Mouse (Mus musculus) mature B cell (primary cell): ENCODE measurements around the gene Ppp1r3c.

Experiments
- in situ Hi-C: fragments of 300-500 bp; cut with MboI; formaldehyde crosslinking; loops from 2 replicates; pipeline ENCODE4 v1.14.3; 2019

Ppp1r3c gene

GRCm38 (mm10) chr19:36716221-36716620, 20.2 kb downstream of the Ppp1r3c start:
- in situ Hi-C loops = no loop called here

- in situ Hi-C loops = no loop called here
Measured at GRCm38 (mm10) chr19:36715591-36715990, 20.9 kb downstream of the Ppp1r3c start.

- in situ Hi-C loops = no loop called here
Measured at GRCm38 (mm10) chr19:36714492-36714891, 22.0 kb downstream of the Ppp1r3c start.

GRCm38 (mm10) chr19:36713092-36713491, 23.4 kb downstream of the Ppp1r3c start:
- in situ Hi-C loops = no loop called here

DNA sequence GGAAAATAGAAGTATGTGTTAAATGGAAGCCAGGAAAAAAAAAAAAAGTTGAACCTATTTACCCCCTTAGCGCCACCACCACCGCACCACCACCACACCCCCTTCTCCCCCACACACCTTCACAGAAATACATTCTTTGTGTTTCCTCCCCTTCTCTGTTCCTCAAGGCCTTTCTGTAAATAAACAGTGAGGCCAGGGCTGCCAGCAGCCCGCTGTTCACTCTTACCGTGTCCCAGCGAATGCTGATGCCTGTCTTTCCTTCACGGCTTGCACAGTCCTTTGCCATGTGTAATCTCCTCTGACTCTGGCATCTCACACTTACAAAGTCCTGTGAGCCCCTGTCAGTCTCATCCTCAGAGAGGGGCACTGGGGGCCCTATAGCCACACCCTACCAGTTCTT, 30.3 kb downstream of the Ppp1r3c start:
- in situ Hi-C loops = no loop called here

- in situ Hi-C loops = no loop called here
Measured at GRCm38 (mm10) chr19:36705286-36706146, 30.9 kb downstream of the Ppp1r3c start.

DNA sequence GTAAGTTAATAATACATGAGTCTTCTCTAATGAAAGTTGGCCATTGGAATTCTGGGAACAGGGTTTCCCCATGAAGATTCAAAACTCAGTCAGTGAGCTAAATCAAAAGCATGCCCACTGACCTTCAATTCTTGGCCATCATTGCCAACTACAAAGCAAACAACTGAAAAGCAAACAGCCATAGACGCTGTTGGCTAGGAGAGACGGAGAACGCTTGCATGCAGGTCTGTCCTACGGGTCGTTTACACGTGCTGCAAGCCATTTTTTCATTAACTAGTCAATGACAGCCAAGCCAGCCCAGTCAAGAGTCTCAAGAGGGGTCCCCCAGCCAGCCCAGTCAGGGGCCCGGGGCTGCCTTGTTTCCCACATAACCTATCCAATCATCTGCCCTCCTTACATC, 31.7 kb downstream of the Ppp1r3c start:
- in situ Hi-C loops = no loop called here

- in situ Hi-C loops = no loop called here
Measured at GRCm38 (mm10) chr19:36701809-36702622, 34.4 kb downstream of the Ppp1r3c start.

DNA sequence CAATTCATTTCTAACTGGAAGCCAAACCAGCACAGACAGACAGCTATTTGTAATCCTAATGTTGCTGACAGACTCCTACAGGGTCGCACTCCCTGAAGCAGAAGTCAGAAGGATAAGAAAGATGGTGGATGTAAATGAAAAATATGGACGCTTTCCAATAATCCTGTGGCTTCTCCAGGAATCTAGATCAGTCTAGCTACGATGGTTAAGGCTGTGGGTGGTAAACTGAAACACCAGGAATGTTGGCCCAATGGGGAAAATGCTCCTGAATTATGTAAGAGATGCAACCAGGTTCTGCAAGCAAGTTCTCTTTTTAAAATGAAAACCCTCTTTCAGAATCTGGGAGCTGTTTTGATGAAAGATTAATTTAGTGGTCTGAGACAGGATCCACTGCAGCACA, 35.1 kb downstream of the Ppp1r3c start:
- in situ Hi-C loops = no loop called here

DNA sequence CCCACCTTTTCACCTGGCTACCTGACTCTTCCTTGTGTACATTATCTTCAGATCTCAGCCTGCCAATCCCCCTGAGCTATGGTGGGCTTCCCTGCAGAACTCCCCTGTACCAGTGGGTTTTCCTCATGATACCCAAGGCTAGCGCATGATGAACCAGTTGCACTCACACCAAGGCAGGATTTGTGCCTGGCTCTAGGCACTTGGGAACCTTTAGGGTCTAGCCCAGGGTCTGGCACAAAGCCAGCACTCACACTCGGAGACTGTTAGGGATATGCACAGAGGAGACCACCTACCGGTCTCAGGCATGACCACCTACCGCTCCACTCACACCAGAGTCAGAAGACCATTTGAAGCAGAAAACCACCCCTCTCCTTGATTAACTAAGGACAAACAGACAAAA, 35.5 kb downstream of the Ppp1r3c start:
- in situ Hi-C loops = no loop called here

DNA sequence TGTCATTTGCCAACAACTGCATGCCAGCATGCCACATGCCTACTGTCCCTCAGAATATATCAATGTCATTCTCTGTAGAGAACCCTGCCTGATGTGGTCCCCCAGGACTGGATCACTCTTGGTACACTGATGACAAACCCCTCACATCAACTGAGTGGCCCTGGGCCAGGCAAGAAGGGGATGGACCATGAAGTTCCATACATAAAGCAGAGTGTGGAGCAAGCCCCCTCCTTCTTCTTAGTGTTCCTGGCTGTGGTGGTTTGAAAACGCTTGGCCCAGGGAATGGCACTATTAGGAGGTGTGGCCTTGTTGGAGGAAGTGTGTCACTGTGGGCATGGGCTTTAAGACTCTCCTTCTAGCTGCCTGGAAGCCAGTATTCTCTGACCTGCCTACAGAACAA, 37.3 kb downstream of the Ppp1r3c start:
- in situ Hi-C loops = no loop called here

- in situ Hi-C loops = no loop called here
Measured at GRCm38 (mm10) chr19:36698200-36698599, 38.3 kb downstream of the Ppp1r3c start.

- in situ Hi-C loops = no loop called here
Measured at GRCm38 (mm10) chr19:36696601-36697122, 39.8 kb downstream of the Ppp1r3c start.

DNA sequence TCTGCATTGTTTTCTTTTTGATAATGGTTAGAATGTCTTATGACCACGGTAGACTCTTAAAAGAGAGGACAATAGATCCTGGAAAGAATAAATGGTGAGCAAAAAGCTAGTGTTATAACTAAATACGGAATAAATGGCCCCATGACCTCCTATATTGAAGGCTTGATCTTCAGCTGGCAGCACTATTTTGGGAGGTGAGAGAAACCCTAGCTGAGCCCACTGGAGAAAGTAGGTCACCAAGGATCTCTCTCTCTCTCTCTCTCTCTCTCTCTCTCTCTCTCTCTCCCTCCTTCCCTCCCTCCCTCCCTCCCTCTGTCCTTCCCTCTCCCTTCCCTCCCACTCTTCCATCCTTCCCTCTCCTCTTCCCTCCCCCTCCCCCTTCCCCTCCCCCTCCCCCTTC, 42.9 kb downstream of the Ppp1r3c start:
- in situ Hi-C loops = no loop called here

DNA sequence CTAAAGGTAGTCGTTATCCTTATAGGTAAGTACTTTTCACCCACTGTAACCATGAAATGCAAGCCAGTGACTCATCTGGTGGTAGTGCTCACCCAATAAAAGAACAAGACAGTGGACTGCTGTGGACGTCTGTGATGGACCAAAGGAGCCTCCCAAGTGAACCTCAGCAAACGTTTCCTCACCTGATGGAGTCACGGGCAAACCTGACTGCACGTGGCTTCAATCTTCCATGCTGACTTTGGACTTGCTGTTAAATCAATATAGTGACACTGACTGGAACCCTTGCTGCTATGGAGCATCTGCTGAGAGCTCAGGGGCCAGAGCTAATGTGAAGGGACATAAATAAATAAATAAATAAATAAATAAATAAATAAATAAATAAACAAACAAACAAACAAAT, 44.5 kb downstream of the Ppp1r3c start:
- in situ Hi-C loops = no loop called here

DNA sequence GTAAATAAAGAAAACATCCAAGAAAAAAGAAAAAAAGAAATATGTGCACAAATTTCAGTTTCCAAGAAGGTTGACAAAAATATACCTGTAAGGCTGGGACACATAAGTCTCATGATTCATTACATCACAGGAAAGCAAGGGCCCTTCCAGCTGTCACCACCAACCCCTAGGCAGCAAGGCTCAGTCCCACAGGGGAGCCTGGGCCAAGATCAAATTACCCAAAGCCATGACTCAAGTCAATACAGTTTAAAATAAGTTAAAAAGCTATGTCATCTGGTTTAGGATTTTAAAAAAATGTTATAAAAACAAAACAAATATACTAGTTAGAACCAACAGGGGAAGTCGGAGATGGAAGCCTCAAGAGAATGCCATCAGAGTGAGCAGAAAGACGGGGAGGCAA, 45.2 kb downstream of the Ppp1r3c start:
- in situ Hi-C loops = no loop called here

DNA sequence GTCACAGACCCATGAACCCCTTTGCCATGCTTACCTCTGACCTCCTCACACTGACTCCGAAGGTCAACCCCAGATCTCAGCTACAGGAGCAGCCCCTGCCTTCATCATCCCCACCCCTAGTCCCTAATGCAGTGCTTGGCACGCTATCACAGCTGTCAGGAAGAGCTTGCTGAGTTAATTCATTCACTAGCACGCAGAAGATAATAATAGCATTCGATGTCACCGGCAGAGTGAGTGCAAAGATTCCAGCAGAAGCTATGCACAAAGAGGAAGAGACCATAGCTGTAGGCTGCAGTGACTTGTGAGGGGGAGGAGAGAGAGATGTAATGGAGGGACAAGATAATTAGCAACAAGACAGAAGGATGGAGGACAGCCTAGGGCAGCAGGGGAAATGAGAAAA, 47.2 kb downstream of the Ppp1r3c start:
- in situ Hi-C loops = no loop called here

- in situ Hi-C loops = no loop called here
Measured at GRCm38 (mm10) chr19:36687843-36688637, 48.4 kb downstream of the Ppp1r3c start.

- in situ Hi-C loops = no loop called here
Measured at GRCm38 (mm10) chr19:36687044-36687443, 49.4 kb downstream of the Ppp1r3c start.

DNA sequence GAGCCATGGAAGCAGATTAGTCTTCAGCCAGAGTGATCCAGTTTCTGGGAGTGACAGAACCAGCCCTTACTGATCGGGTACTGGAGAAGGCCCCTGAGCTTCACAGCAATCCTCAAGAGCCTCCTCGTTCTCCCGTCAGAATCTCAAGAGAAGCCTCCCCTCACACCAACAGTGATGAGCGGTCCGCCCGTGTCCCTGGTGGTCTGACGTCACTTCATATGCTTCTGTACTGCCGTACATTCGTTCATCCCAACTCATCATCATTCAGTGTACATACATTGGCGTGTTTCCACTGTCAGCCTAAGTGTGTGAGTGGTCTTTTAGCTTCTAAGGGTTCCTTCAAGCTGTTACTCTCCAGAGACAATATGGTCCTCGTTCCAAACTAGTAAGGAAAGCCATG, 50.4 kb downstream of the Ppp1r3c start:
- in situ Hi-C loops = no loop called here

GRCm38 (mm10) chr19:36682560-36682959, 53.9 kb downstream of the Ppp1r3c start:
- in situ Hi-C loops = no loop called here
